Mouse (Mus musculus) forebrain, embryonic 15.5 days (tissue): ENCODE measurements around the gene Capzb. TPM values are rescaled to one million over a fixed set of nuclear protein-coding genes. Genes with fewer than 3 reads are reported as not detected.

Experiments
- ATAC-seq: fragments of 200-750 bp; cut with Nextera tagmentation; replicated peaks from 2 replicates; pipeline ENCODE4 v1.8.0; 2017; ENCODE audit warnings: mild to moderate bottlenecking, moderate TSS enrichment, moderate library complexity
- H3K27ac ChIP-seq: fragments of 300-500 bp; sonication (generic); replicated peaks from 2 replicates; pipeline ENCODE4 v1.5.1; 2015; ENCODE audit warnings: mild to moderate bottlenecking, inconsistent platforms
- H3K27me3 ChIP-seq: fragments of 300-500 bp; sonication (generic); 2 replicates; pipeline ENCODE4 v1.6.1; 2015; ENCODE audit warnings: inconsistent platforms
- H3K36me3 ChIP-seq: fragments of 300-500 bp; sonication (generic); 2 replicates; pipeline ENCODE4 v1.6.1; 2015; ENCODE audit warnings: mild to moderate bottlenecking, inconsistent platforms
- H3K4me1 ChIP-seq: fragments of 300-500 bp; sonication (generic); 2 replicates; pipeline ENCODE4 v1.6.1; 2015; ENCODE audit warnings: inconsistent platforms
- H3K4me2 ChIP-seq: fragments of 300-500 bp; sonication (generic); replicated peaks from 2 replicates; pipeline ENCODE4 v1.6.1; 2015; ENCODE audit warnings: mild to moderate bottlenecking, inconsistent platforms
- H3K4me3 ChIP-seq: fragments of 300-500 bp; sonication (generic); 2 replicates; pipeline ENCODE4 v1.5.1; 2015; ENCODE audit warnings: mild to moderate bottlenecking, inconsistent platforms
- H3K9ac ChIP-seq: fragments of 300-500 bp; sonication (generic); replicated peaks from 2 replicates; pipeline ENCODE4 v1.6.1; 2015; ENCODE audit warnings: mild to moderate bottlenecking, inconsistent platforms
- H3K9me3 ChIP-seq: fragments of 300-500 bp; sonication (generic); 2 replicates; pipeline ENCODE4 v1.6.1; 2016; ENCODE audit warnings: inconsistent platforms
- WGBS: fragments of 180-500 bp; shearing (Covaris S2); methylation state at CpG from one replicate; pipeline ENCODE4 v1.1.7; 2015; ENCODE audit warnings: mixed read lengths; 5-methylcytosine and 5-hydroxymethylcytosine counted together
- polyA plus RNA-seq: library from polyadenylated mRNA; unstranded; fragments of >200 nt; fragmentation: Nextera tagmentation; extraction: Ambion mirVana; gene quantifications from 2 replicates; pipeline ENCODE4 v1.2.1, GENCODE M21; 2015

Capzb gene
- 312 and 323 TPM in 2 replicates for polyA plus RNA-seq

- peak; percentile 97 for ATAC-seq
- Histone ChIP-seq H3K27me3 (no peaks in the 10 kb centered on the region), H3K36me3 (no peaks in the 10 kb centered on the region), H3K9me3 (no peaks in the 10 kb centered on the region), H3K27ac (peak within 1 kb of the TSS; percentile 92), H3K4me1 (peaks cover 40% of the 10 kb centered on the region), H3K4me3 (peak within 1 kb of the TSS; percentile 98), H3K4me2 (peak within 1 kb of the TSS; percentile 81), H3K9ac (peak within 1 kb of the TSS; percentile 94)
- under 1% methylated on average over 53 of the region's 69 CpGs for WGBS
Measured at GRCm38 (mm10) chr4:139192499-139193175, at the start of gene Capzb. Capzb (plus strand) TSS chr4:139192899.

- Histone ChIP-seq H3K27me3 (no peaks in the 10 kb centered on the region), H3K9me3 (no peaks in the 10 kb centered on the region), H3K4me3 (no peak overlapping the region), H3K4me1 (no peaks in the 10 kb centered on the region), H3K9ac (no peak overlapping the region), H3K27ac (no peak overlapping the region), H3K36me3 (no peaks in the 10 kb centered on the region), H3K4me2 (peak overlapping the region; percentile 27)
- 45% methylated on average over 9 of the region's 9 CpGs for WGBS
- ATAC-seq = no peak
Measured at GRCm38 (mm10) chr4:139142985-139143384, 49.7 kb upstream of the Capzb start.

GRCm38 (mm10) chr4:139144577-139144976 lies 48.1 kb upstream of the Capzb start:
- Histone ChIP-seq H3K9me3 (peaks cover 3% of the 10 kb centered on the region; the same call in 1 of the 2 replicates), H3K27ac (no peak overlapping the region), H3K27me3 (no peaks in the 10 kb centered on the region), H3K4me2 (no peak overlapping the region), H3K4me1 (no peaks in the 10 kb centered on the region), H3K36me3 (no peaks in the 10 kb centered on the region), H3K4me3 (no peak overlapping the region), H3K9ac (no peak overlapping the region)
- WGBS = 43% methylated on average over 4 of the region's 4 CpGs
- ATAC-seq = no peak

GRCm38 (mm10) chr4:139145156-139145555 lies 47.5 kb upstream of the Capzb start:
- Histone ChIP-seq H3K36me3 (no peaks in the 10 kb centered on the region), H3K4me1 (no peaks in the 10 kb centered on the region), H3K27me3 (no peaks in the 10 kb centered on the region), H3K4me2 (no peak overlapping the region), H3K27ac (no peak overlapping the region), H3K4me3 (no peak overlapping the region), H3K9ac (no peak overlapping the region), H3K9me3 (peaks cover 3% of the 10 kb centered on the region; the same call in 1 of the 2 replicates)
- no peak for ATAC-seq
- 95% methylated on average over 11 of the region's 11 CpGs for WGBS

GRCm38 (mm10) chr4:139146760-139147159 lies 45.9 kb upstream of the Capzb start:
- no peak overlapping the region for H3K4me2 ChIP-seq
- ATAC-seq = no peak
- 90% methylated on average over 5 of the region's 5 CpGs for WGBS
- no peak overlapping the region for H3K27ac ChIP-seq
- no peak overlapping the region for H3K9ac ChIP-seq
- no peak overlapping the region for H3K4me3 ChIP-seq
- no peaks in the 10 kb centered on the region for H3K36me3 ChIP-seq
- H3K9me3 ChIP-seq = peaks cover 3% of the 10 kb centered on the region; the same call in 1 of the 2 replicates
- H3K27me3 ChIP-seq = no peaks in the 10 kb centered on the region
- no peaks in the 10 kb centered on the region for H3K4me1 ChIP-seq

- Histone ChIP-seq H3K9me3 (peaks cover 3% of the 10 kb centered on the region; the same call in 1 of the 2 replicates), H3K4me3 (no peak overlapping the region), H3K9ac (no peak overlapping the region), H3K27ac (no peak overlapping the region), H3K4me2 (no peak overlapping the region), H3K4me1 (no peaks in the 10 kb centered on the region), H3K36me3 (no peaks in the 10 kb centered on the region), H3K27me3 (no peaks in the 10 kb centered on the region)
- ATAC-seq = no peak
- 67% methylated on average over 6 of the region's 6 CpGs for WGBS
Measured at GRCm38 (mm10) chr4:139151370-139151769, 41.3 kb upstream of the Capzb start.

- no peak for ATAC-seq
- H3K4me3 ChIP-seq = no peak overlapping the region
- no peak overlapping the region for H3K9ac ChIP-seq
- H3K9me3 ChIP-seq = no peaks in the 10 kb centered on the region
- no peak overlapping the region for H3K4me2 ChIP-seq
- H3K27ac ChIP-seq = no peak overlapping the region
- no peaks in the 10 kb centered on the region for H3K27me3 ChIP-seq
- no peaks in the 10 kb centered on the region for H3K4me1 ChIP-seq
- H3K36me3 ChIP-seq = no peaks in the 10 kb centered on the region
- WGBS = 82% methylated on average over 20 of the region's 20 CpGs
Measured at GRCm38 (mm10) chr4:139154576-139155307, 38.0 kb upstream of the Capzb start.

GRCm38 (mm10) chr4:139156538-139156937 lies 36.2 kb upstream of the Capzb start:
- Histone ChIP-seq H3K27me3 (no peaks in the 10 kb centered on the region), H3K27ac (no peak overlapping the region), H3K4me1 (no peaks in the 10 kb centered on the region), H3K36me3 (no peaks in the 10 kb centered on the region), H3K9ac (no peak overlapping the region), H3K4me2 (no peak overlapping the region), H3K4me3 (no peak overlapping the region), H3K9me3 (no peaks in the 10 kb centered on the region)
- no peak for ATAC-seq
- WGBS = 90% methylated on average over 6 of the region's 6 CpGs

- H3K27ac ChIP-seq = no peak overlapping the region
- H3K4me3 ChIP-seq = no peak overlapping the region
- no peaks in the 10 kb centered on the region for H3K4me1 ChIP-seq
- no peaks in the 10 kb centered on the region for H3K9me3 ChIP-seq
- ATAC-seq = no peak
- no peaks in the 10 kb centered on the region for H3K27me3 ChIP-seq
- no peak overlapping the region for H3K4me2 ChIP-seq
- H3K36me3 ChIP-seq = no peaks in the 10 kb centered on the region
- WGBS = 94% methylated on average over 14 of the region's 14 CpGs
- no peak overlapping the region for H3K9ac ChIP-seq
Measured at GRCm38 (mm10) chr4:139158350-139158749, 34.3 kb upstream of the Capzb start.

GRCm38 (mm10) chr4:139161076-139161475 lies 31.6 kb upstream of the Capzb start:
- no peak for ATAC-seq
- Histone ChIP-seq H3K4me1 (no peaks in the 10 kb centered on the region), H3K4me3 (no peak overlapping the region), H3K9me3 (no peaks in the 10 kb centered on the region), H3K27ac (no peak overlapping the region), H3K27me3 (no peaks in the 10 kb centered on the region), H3K36me3 (no peaks in the 10 kb centered on the region), H3K4me2 (no peak overlapping the region), H3K9ac (no peak overlapping the region)
- WGBS = 79% methylated on average over 2 of the region's 2 CpGs

- ATAC-seq = no peak
- Histone ChIP-seq H3K4me1 (no peaks in the 10 kb centered on the region), H3K9ac (no peak overlapping the region), H3K27me3 (no peaks in the 10 kb centered on the region), H3K27ac (no peak overlapping the region), H3K9me3 (no peaks in the 10 kb centered on the region), H3K4me3 (no peak overlapping the region), H3K36me3 (no peaks in the 10 kb centered on the region), H3K4me2 (no peak overlapping the region)
- WGBS = 91% methylated on average over 6 of the region's 6 CpGs
Measured at GRCm38 (mm10) chr4:139164082-139164481, 28.6 kb upstream of the Capzb start.

- Histone ChIP-seq H3K4me1 (no peaks in the 10 kb centered on the region), H3K9me3 (no peaks in the 10 kb centered on the region), H3K27ac (no peak overlapping the region), H3K4me3 (no peak overlapping the region), H3K4me2 (no peak overlapping the region), H3K27me3 (no peaks in the 10 kb centered on the region), H3K36me3 (no peaks in the 10 kb centered on the region), H3K9ac (no peak overlapping the region)
- ATAC-seq = no peak
- 86% methylated on average over 8 of the region's 8 CpGs for WGBS
Measured at GRCm38 (mm10) chr4:139165259-139165658, 27.4 kb upstream of the Capzb start.
